Mouse (Mus musculus) liver, embryonic 12.5 days (tissue): ENCODE results near the gene Traf3ip2. TPM values are rescaled to one million over a fixed set of nuclear protein-coding genes. Genes with fewer than 3 reads are reported as not detected.

Experiments
- ATAC-seq: fragments of 200-750 bp; cut with Nextera tagmentation; 2 replicates; pipeline ENCODE4 v1.8.0; 2017; ENCODE audit warnings: moderate number of reproducible peaks, mild to moderate bottlenecking, moderate library complexity
- H3K27ac ChIP-seq: fragments of 300-500 bp; sonication (generic); 2 replicates; pipeline ENCODE4 v1.5.1; 2016; ENCODE audit warnings: mild to moderate bottlenecking
- H3K27me3 ChIP-seq: fragments of 300-500 bp; sonication (generic); replicated peaks from 2 replicates; pipeline ENCODE4 v1.6.1; 2016; ENCODE audit warnings: mild to moderate bottlenecking, moderate library complexity
- H3K36me3 ChIP-seq: fragments of 300-500 bp; sonication (generic); 2 replicates; pipeline ENCODE4 v1.6.1; 2016; ENCODE audit warnings: mild to moderate bottlenecking, moderate library complexity
- H3K4me1 ChIP-seq: fragments of 300-500 bp; sonication (generic); 2 replicates; pipeline ENCODE4 v1.6.1; 2016
- H3K4me2 ChIP-seq: fragments of 300-500 bp; sonication (generic); 2 replicates; pipeline ENCODE4 v1.6.1; 2016; ENCODE audit warnings: mild to moderate bottlenecking, moderate library complexity
- H3K4me3 ChIP-seq: fragments of 300-500 bp; sonication (generic); 2 replicates; pipeline ENCODE4 v1.5.1; 2016; ENCODE audit warnings: mild to moderate bottlenecking, moderate library complexity
- H3K9ac ChIP-seq: fragments of 300-500 bp; sonication (generic); 2 replicates; pipeline ENCODE4 v1.6.1; 2016; ENCODE audit warnings: mild to moderate bottlenecking, moderate library complexity
- H3K9me3 ChIP-seq: fragments of 300-500 bp; sonication (generic); replicated peaks from 2 replicates; pipeline ENCODE4 v1.6.1; 2016; ENCODE audit warnings: mild to moderate bottlenecking, moderate library complexity
- WGBS: fragments of 180-500 bp; shearing (Covaris S2); methylation state at CpG from one replicate; pipeline ENCODE4 v1.1.7; 2016; ENCODE audit not compliant: insufficient replicate concordance; 5-methylcytosine and 5-hydroxymethylcytosine counted together
- polyA plus RNA-seq: library from polyadenylated mRNA; unstranded; fragments of >200 nt; fragmentation: Nextera tagmentation; extraction: Ambion mirVana; gene quantifications from 2 replicates; pipeline ENCODE4 v1.2.1, GENCODE M21; 2016

Traf3ip2 gene
- polyA plus RNA-seq, 1 experiment from 2014 or later, result 3.1 TPM

GRCm38 (mm10) chr10:39691351-39692064 lies 78.8 kb downstream of the Traf3ip2 start:
- Histone ChIP-seq H3K27ac (no peak overlapping the region), H3K9me3 (no peaks in the 10 kb centered on the region), H3K4me3 (no peak overlapping the region), H3K27me3 (no peaks in the 10 kb centered on the region), H3K36me3 (no peaks in the 10 kb centered on the region), H3K4me2 (no peak overlapping the region), H3K4me1 (no peaks in the 10 kb centered on the region), H3K9ac (no peak overlapping the region)
- no peak for ATAC-seq
- 68% methylated on average over 11 of the region's 11 CpGs for WGBS

- Histone ChIP-seq H3K4me1 (no peaks in the 10 kb centered on the region), H3K27ac (no peak overlapping the region), H3K27me3 (no peaks in the 10 kb centered on the region), H3K4me3 (no peak overlapping the region), H3K9me3 (no peaks in the 10 kb centered on the region), H3K36me3 (no peaks in the 10 kb centered on the region), H3K4me2 (no peak overlapping the region), H3K9ac (no peak overlapping the region)
- WGBS, result 40% methylated on average over 2 of the region's 2 CpGs
- no peak for ATAC-seq
These were observed 79.4 kb downstream of the Traf3ip2 start for GRCm38 (mm10) chr10:39692152-39692551.

Other genes with a start within 250 kb of the Traf3ip2 start
- 15.1 and 15.7 TPM in 2 replicates for gene Fyn, start 244.1 kb upstream of the Traf3ip2 start, polyA plus RNA-seq
- 4.6 and 5.2 TPM in 2 replicates for gene Rev3l, start 119.2 kb downstream of the Traf3ip2 start, polyA plus RNA-seq